Mouse (Mus musculus): ENCODE measurements around the gene Gaa. TPM values are rescaled to one million over a fixed set of nuclear protein-coding genes. Genes with fewer than 3 reads are reported as not detected.

Gaa gene
- polyA plus RNA-seq, 1 experiment from 2014 or later = 80.7 TPM

GRCm38 (mm10) chr11:119314252-119314936, 46.7 kb downstream of the Gaa start:
- Histone ChIP-seq H3K4me2 (replicated peaks; ENCODE audit: low read depth, low read length) (no peak overlapping the region), H3K4me1 (ENCODE audit: insufficient read depth, low read length) (0 out of 2 replicates have a peak, but pooled peaks cover 3% of the 10 kb centered on the region), H3K9ac (replicated peaks; ENCODE audit: low read length) (no peak overlapping the region), H3K36me3 (ENCODE audit: insufficient read depth, low read length) (no peaks in the 10 kb centered on the region), H3K4me3 (ENCODE audit: low read length) (no peak overlapping the region), H3K27me3 (ENCODE audit: insufficient read depth, low read length) (peaks cover 6% of the 10 kb centered on the region), H3K27ac (ENCODE audit: low read length) (no peak overlapping the region), H3K9me3 (ENCODE audit: low read length) (no peaks in the 10 kb centered on the region)
- WGBS = 71% methylated on average over 17 of the region's 17 CpGs
- 0 out of 2 replicates have a peak, but pooled peaks have one; percentile 57 for ATAC-seq (ENCODE audit: low FRiP score, low TSS enrichment)

DNA sequence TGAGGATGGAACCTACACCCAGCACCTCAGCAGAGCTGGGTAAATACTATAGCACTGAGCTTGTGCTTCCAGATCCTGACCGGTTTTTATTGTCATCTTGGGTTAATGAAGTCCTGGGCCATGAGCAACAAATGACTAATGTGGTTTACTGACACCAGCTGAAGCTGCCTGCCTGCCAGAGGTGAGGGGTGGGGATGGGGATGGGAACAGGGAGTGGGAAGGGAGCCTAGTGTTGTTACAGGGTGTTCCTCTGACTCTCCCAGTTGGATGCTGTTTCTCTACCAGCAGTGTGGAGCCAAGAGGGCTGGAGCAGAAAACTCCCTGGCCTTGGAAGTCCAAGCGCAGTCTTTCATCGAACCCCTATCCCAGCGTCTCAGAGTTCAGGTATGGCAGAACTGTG, 49.0 kb downstream of the Gaa start:
- H3K27me3 ChIP-seq (ENCODE audit: insufficient read depth, low read length) = no peaks in the 10 kb centered on the region; the same call in 1 of the 2 replicates
- H3K36me3 ChIP-seq (ENCODE audit: insufficient read depth, low read length) = no peaks in the 10 kb centered on the region
- no peak overlapping the region for H3K9ac ChIP-seq (replicated peaks; ENCODE audit: low read length)
- 83% methylated on average over 4 of the region's 4 CpGs for WGBS
- H3K4me2 ChIP-seq (replicated peaks; ENCODE audit: low read depth, low read length) = no peak overlapping the region
- no peaks in the 10 kb centered on the region for H3K4me1 ChIP-seq (ENCODE audit: insufficient read depth, low read length)
- no peak overlapping the region for H3K27ac ChIP-seq (ENCODE audit: low read length)
- H3K4me3 ChIP-seq (ENCODE audit: low read length) = no peak overlapping the region
- H3K9me3 ChIP-seq (ENCODE audit: low read length) = no peaks in the 10 kb centered on the region
- no peak for ATAC-seq (ENCODE audit: low FRiP score, low TSS enrichment)

DNA sequence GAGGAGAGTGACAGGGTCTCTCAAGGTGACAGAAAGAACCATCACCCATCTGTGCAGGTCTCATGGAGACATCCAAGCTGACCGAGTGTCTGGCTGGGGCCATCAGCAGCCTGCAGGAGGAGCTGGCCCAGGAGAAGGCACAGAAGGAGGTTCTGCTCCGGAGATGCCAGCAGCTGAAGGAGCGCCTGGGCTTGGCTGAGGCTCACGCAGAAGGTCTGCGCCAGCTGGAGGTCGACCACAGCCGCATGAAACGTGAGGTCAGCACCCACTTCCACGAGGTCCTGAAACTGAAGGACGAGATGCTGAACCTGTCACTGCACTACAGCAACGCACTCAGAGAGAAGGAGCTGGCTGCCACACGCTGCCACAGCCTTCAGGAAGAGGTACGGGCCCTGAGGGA, 54.8 kb downstream of the Gaa start:
- H3K27me3 ChIP-seq (ENCODE audit: insufficient read depth, low read length) = no peaks in the 10 kb centered on the region
- H3K4me3 ChIP-seq (ENCODE audit: low read length) = no peak overlapping the region
- H3K36me3 ChIP-seq (ENCODE audit: insufficient read depth, low read length) = no peaks in the 10 kb centered on the region
- peaks cover 6% of the 10 kb centered on the region; the same call in 1 of the 2 replicates for H3K9me3 ChIP-seq (ENCODE audit: low read length)
- H3K9ac ChIP-seq (replicated peaks; ENCODE audit: low read length) = no peak overlapping the region
- no peaks in the 10 kb centered on the region for H3K4me1 ChIP-seq (ENCODE audit: insufficient read depth, low read length)
- H3K4me2 ChIP-seq (replicated peaks; ENCODE audit: low read depth, low read length) = no peak overlapping the region
- WGBS = 72% methylated on average over 13 of the region's 13 CpGs
- no peak overlapping the region for H3K27ac ChIP-seq (ENCODE audit: low read length)
- ATAC-seq (ENCODE audit: low FRiP score, low TSS enrichment) = no peak

- WGBS = 80% methylated on average over 1 of the region's 1 CpGs
- Histone ChIP-seq H3K4me2 (replicated peaks; ENCODE audit: low read depth, low read length) (no peak overlapping the region), H3K4me1 (ENCODE audit: insufficient read depth, low read length) (no peaks in the 10 kb centered on the region), H3K27me3 (ENCODE audit: insufficient read depth, low read length) (no peaks in the 10 kb centered on the region), H3K27ac (ENCODE audit: low read length) (no peak overlapping the region), H3K4me3 (ENCODE audit: low read length) (no peak overlapping the region), H3K9me3 (ENCODE audit: low read length) (peaks cover 6% of the 10 kb centered on the region; the same call in 1 of the 2 replicates), H3K36me3 (ENCODE audit: insufficient read depth, low read length) (no peaks in the 10 kb centered on the region), H3K9ac (replicated peaks; ENCODE audit: low read length) (no peak overlapping the region)
- ATAC-seq (ENCODE audit: low FRiP score, low TSS enrichment) = no peak
These were observed 57.4 kb downstream of the Gaa start for GRCm38 (mm10) chr11:119325068-119325467.

DNA sequence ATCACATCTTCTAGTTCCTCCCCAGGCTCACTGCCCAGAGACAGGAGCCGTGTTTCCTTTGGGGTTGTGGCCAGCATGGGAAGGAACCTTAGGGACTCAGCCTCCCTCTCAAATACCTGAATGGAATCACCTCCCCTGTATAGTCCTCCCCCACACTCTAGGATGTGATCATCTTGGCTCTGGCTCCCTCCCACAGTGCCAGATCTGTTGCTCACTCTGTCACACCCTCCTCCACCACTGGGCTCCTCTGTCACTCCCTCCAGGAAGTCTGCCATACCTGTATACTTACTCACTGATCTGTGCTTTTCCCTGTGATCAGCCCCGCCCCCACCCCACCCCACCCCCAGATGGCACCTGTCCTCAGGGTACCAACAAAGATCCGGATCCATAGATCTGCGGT, 62.9 kb downstream of the Gaa start:
- Histone ChIP-seq H3K9ac (replicated peaks; ENCODE audit: low read length) (no peak overlapping the region), H3K4me2 (replicated peaks; ENCODE audit: low read depth, low read length) (no peak overlapping the region), H3K4me3 (ENCODE audit: low read length) (no peak overlapping the region), H3K4me1 (ENCODE audit: insufficient read depth, low read length) (no peaks in the 10 kb centered on the region), H3K36me3 (ENCODE audit: insufficient read depth, low read length) (no peaks in the 10 kb centered on the region), H3K9me3 (ENCODE audit: low read length) (no peaks in the 10 kb centered on the region), H3K27ac (ENCODE audit: low read length) (no peak overlapping the region), H3K27me3 (ENCODE audit: insufficient read depth, low read length) (no peaks in the 10 kb centered on the region)
- ATAC-seq (ENCODE audit: low FRiP score, low TSS enrichment) = no peak
- WGBS = 61% methylated on average over 4 of the region's 4 CpGs

DNA sequence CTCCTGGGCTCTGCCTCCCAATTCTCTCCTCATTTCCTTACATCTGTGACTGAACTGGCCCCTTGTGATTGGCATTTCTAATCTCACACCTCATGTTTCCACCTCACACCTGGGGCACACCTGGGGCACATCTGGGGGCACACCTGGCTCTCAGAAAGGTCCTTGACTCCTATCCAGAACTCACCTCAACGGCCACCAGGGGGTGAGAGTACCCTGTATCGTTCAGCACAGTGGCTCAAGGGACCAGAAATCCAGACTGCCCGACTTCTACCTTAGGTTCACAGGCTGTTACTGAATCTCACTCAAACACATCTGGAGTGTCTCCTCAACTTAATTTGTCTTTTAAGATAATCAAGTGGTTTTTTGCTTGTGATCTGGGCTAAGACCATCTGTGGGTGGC, 64.3 kb downstream of the Gaa start:
- ATAC-seq (ENCODE audit: low FRiP score, low TSS enrichment) = no peak
- 36% methylated on average over 3 of the region's 3 CpGs for WGBS
- no peak overlapping the region for H3K27ac ChIP-seq (ENCODE audit: low read length)
- no peaks in the 10 kb centered on the region for H3K4me1 ChIP-seq (ENCODE audit: insufficient read depth, low read length)
- H3K4me2 ChIP-seq (replicated peaks; ENCODE audit: low read depth, low read length) = no peak overlapping the region
- H3K4me3 ChIP-seq (ENCODE audit: low read length) = no peak overlapping the region
- H3K9ac ChIP-seq (replicated peaks; ENCODE audit: low read length) = no peak overlapping the region
- no peaks in the 10 kb centered on the region for H3K27me3 ChIP-seq (ENCODE audit: insufficient read depth, low read length)
- no peaks in the 10 kb centered on the region for H3K9me3 ChIP-seq (ENCODE audit: low read length)
- no peaks in the 10 kb centered on the region for H3K36me3 ChIP-seq (ENCODE audit: insufficient read depth, low read length)

Other genes starting within 250 kb of the Gaa start
- gene Cbx2, start 244.9 kb upstream of the Gaa start, polyA plus RNA-seq (2015; fragmentation: Nextera tagmentation; extraction: Ambion mirVana) = 35.5 and 37.3 TPM in 2 replicates
- 8.2 and 8.5 TPM in 2 replicates for gene Cbx8, start 226.9 kb upstream of the Gaa start, polyA plus RNA-seq (2015; fragmentation: Nextera tagmentation; extraction: Ambion mirVana)
- gene Cbx4, start 181.7 kb upstream of the Gaa start, polyA plus RNA-seq (2015; fragmentation: Nextera tagmentation; extraction: Ambion mirVana) = 9.9 and 10.9 TPM in 2 replicates
- gene Tbc1d16, start 39.4 kb upstream of the Gaa start, polyA plus RNA-seq (2015; fragmentation: Nextera tagmentation; extraction: Ambion mirVana) = 12.3 and 16.2 TPM in 2 replicates
- gene Ccdc40, start 39.3 kb upstream of the Gaa start, polyA plus RNA-seq (2015; fragmentation: Nextera tagmentation; extraction: Ambion mirVana) = 5.1 and 5.5 TPM in 2 replicates
- gene Eif4a3, start 32.2 kb downstream of the Gaa start, polyA plus RNA-seq (2015; fragmentation: Nextera tagmentation; extraction: Ambion mirVana) = 381 and 389 TPM in 2 replicates
- 0.36 and 0.52 TPM in 2 replicates for gene Card14, start 39.9 kb downstream of the Gaa start, polyA plus RNA-seq (2015; fragmentation: Nextera tagmentation; extraction: Ambion mirVana)
- 8.3 and 8.7 TPM in 2 replicates for gene Sgsh, start 87.6 kb downstream of the Gaa start, polyA plus RNA-seq (2015; fragmentation: Nextera tagmentation; extraction: Ambion mirVana)
- gene Slc26a11, start 87.7 kb downstream of the Gaa start, polyA plus RNA-seq (2015; fragmentation: Nextera tagmentation; extraction: Ambion mirVana) = 11.3 and 12.5 TPM in 2 replicates
- gene Rnf213, start 125.2 kb downstream of the Gaa start, polyA plus RNA-seq (2015; fragmentation: Nextera tagmentation; extraction: Ambion mirVana) = 5.5 and 5.6 TPM in 2 replicates
- 18.0 and 18.8 TPM in 2 replicates for gene Endov, start 223.5 kb downstream of the Gaa start, polyA plus RNA-seq (2015; fragmentation: Nextera tagmentation; extraction: Ambion mirVana)